Mouse (Mus musculus): Measurements from ENCODE around the gene Gzmg. TPM values are rescaled to one million over a fixed set of nuclear protein-coding genes. Genes with fewer than 3 reads are reported as not detected.

Gene Gzmg
- polyA plus RNA-seq (2021; fragmentation: Nextera tagmentation): not detected in 2 replicates
- long read RNA-seq, experiment 1: 0 reads
- long read RNA-seq, experiment 2: 0 reads

DNA sequence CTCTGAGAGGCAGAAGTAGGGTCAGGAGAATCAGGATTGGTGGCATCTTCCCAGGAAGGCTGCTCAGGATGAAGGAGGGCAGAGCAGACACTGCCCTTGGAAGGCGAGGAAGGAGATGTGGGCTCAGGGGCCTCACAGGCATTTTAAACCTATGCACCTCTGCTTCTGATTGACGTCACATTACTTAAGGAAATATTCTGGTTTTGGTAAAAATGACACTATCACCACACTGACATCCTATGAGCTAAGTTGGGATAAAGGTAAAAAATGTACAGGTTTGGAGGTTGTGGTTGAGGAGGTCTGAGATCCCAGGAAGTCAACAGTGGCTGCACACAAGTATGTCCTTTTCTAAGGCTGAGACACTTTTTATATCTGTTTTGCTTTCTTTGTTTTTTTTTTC lies at the start of gene Gzmg:
Gzmg (minus strand) TSS at position 101 of the 400 bp plus-strand sequence.

DNA sequence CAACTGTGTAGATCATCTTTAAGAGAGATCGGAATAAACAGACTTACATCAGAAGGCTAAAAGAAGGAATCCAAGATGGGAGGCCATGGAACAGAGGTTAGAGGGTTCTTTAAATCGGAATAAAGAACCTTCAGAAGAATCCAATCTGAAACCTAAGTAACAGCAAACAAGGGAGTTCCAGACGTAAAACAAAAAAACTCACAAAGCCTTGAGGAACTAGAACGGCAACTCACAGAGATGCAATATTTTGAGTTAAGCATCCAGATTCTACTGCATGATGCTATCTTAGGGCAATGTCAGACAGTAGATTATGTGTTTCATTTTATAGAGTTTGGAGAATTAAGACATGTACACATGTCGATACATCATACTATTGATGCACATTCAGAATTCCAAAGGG lies 15.1 kb upstream of the Gzmg start, which contains the start of gene Gzmn:
Gzmn (minus strand) TSS at position 101 of the 400 bp plus-strand sequence.

DNA sequence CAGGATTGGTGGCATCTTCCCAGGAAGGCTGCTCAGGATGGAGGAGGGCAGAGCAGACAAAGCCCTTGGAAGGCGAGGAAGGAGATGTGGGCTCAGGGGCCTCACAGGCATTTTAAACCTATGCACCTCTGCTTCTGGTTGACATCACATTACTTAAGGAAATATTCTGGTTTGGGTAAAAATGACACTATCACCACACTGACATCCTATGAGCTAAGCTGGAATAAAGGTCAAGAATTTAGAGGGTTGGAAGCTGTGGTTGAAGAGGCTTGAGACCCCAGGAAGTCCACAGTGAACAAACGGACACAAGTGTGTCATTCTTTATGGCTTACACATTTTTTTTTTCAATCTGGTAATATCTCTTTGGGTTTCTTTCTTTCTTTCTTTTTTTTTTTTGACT lies 26.9 kb downstream of the Gzmg start, which contains the start of gene Gzmd:
Gzmd (minus strand) TSS at position 101 of the 400 bp plus-strand sequence.

DNA sequence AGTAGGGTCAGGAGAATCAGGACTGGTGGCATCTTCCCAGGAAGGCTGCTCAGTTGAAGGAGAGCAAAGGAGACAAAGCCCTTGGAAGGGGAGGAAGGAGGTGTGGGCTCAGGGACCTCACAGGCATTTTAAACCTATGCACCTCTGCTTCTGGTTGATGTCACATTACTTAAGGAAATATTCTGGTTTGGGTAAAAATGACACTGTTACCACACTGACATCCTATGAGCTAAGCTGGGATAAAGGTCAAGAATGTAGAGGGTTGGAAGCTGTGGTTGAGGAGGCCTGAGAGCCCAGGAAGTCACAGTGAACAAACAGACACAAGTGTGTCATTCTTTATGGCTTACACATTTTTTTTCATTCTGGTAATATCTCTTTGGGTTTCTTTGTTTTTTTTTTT lies 38.9 kb downstream of the Gzmg start, which contains the start of gene Gzme:
Gzme (minus strand) TSS at position 101 of the 400 bp plus-strand sequence.

Other genes starting within 250 kb of the Gzmg start
- not detected in 2 replicates for gene Cma1, start 214.9 kb downstream of the Gzmg start, polyA plus RNA-seq (2021; fragmentation: Nextera tagmentation)
- gene Cma2, start 208.6 kb downstream of the Gzmg start, polyA plus RNA-seq (2021; fragmentation: Nextera tagmentation): not detected in 2 replicates
- gene Mcpt1, start 141.6 kb downstream of the Gzmg start, polyA plus RNA-seq (2021; fragmentation: Nextera tagmentation): not detected in 2 replicates
- gene Mcpt9, start 129.1 kb downstream of the Gzmg start, polyA plus RNA-seq (2021; fragmentation: Nextera tagmentation): not detected in 2 replicates
- not detected in 2 replicates for gene Mcpt2, start 117.5 kb downstream of the Gzmg start, polyA plus RNA-seq (2021; fragmentation: Nextera tagmentation)
- not detected in 2 replicates for gene Mcpt4, start 97.3 kb downstream of the Gzmg start, polyA plus RNA-seq (2021; fragmentation: Nextera tagmentation)
- not detected in 2 replicates for gene Mcpt8, start 74.3 kb downstream of the Gzmg start, polyA plus RNA-seq (2021; fragmentation: Nextera tagmentation)
- gene Ctsg, start 57.0 kb downstream of the Gzmg start, polyA plus RNA-seq (2021; fragmentation: Nextera tagmentation): not detected in 2 replicates
- not detected in 2 replicates for gene Gzme, start 39.0 kb downstream of the Gzmg start, polyA plus RNA-seq (2021; fragmentation: Nextera tagmentation)
- not detected in 2 replicates for gene Gzmd, start 27.0 kb downstream of the Gzmg start, polyA plus RNA-seq (2021; fragmentation: Nextera tagmentation)
- not detected in 2 replicates for gene Gzmn, start 15.0 kb upstream of the Gzmg start, polyA plus RNA-seq (2021; fragmentation: Nextera tagmentation)
- not detected in 2 replicates for gene Gzmf, start 51.8 kb upstream of the Gzmg start, polyA plus RNA-seq (2021; fragmentation: Nextera tagmentation)
- gene Gzmc, start 75.1 kb upstream of the Gzmg start, polyA plus RNA-seq (2021; fragmentation: Nextera tagmentation): not detected in 2 replicates
- not detected in 2 replicates for gene Gzmb, start 102.7 kb upstream of the Gzmg start, polyA plus RNA-seq (2021; fragmentation: Nextera tagmentation)
- 0.04 TPM in 1 of 2 replicates, not detected in the other for gene Atp12a, start 205.5 kb upstream of the Gzmg start, polyA plus RNA-seq (2021; fragmentation: Nextera tagmentation)
- gene Rnf17, start 243.0 kb upstream of the Gzmg start, polyA plus RNA-seq (2021; fragmentation: Nextera tagmentation): 0.54 and 0.66 TPM in 2 replicates

Data from left cerebral cortex, adult 6 months (tissue).